Mouse (Mus musculus) embryonic facial prominence, embryonic 10.5 days (tissue): ENCODE data around the gene Dmbx1. TPM values are rescaled to one million over a fixed set of nuclear protein-coding genes. Genes with fewer than 3 reads are reported as not detected.

ENCODE experiments used
- DNase-seq: peaks from one replicate; pipeline ENCODE4 v3.0.0-alpha.2; 2017; ENCODE audit warnings: low spot score
- H3K27ac ChIP-seq: fragments of 300-500 bp; sonication (generic); replicated peaks from 2 replicates; pipeline ENCODE4 v1.5.1; 2016; ENCODE audit warnings: mild to moderate bottlenecking
- H3K27me3 ChIP-seq: fragments of 300-500 bp; sonication (generic); replicated peaks from 2 replicates; pipeline ENCODE4 v1.6.1; 2016; ENCODE audit warnings: low read depth, mild to moderate bottlenecking; ENCODE audit not compliant: poor library complexity, severe bottlenecking
- H3K36me3 ChIP-seq: fragments of 300-500 bp; sonication (generic); replicated peaks from 2 replicates; pipeline ENCODE4 v1.6.1; 2016; ENCODE audit warnings: mild to moderate bottlenecking, moderate library complexity
- H3K4me1 ChIP-seq: fragments of 300-500 bp; sonication (generic); 2 replicates; pipeline ENCODE4 v1.6.1; 2016
- H3K4me3 ChIP-seq: fragments of 300-500 bp; sonication (generic); 2 replicates; pipeline ENCODE4 v1.5.1; 2016; ENCODE audit warnings: mild to moderate bottlenecking, moderate library complexity
- H3K9me3 ChIP-seq: fragments of 300-500 bp; sonication (generic); 2 replicates; pipeline ENCODE4 v1.6.1; 2016; ENCODE audit warnings: mild to moderate bottlenecking
- whole genome bisulfite sequencing: fragments of 180-500 bp; shearing (Covaris S2); methylation state at CpG from one replicate; pipeline ENCODE4 v1.1.7; 2016; 5-methylcytosine and 5-hydroxymethylcytosine counted together
- polyA plus RNA-seq: library from polyadenylated mRNA; unstranded; fragments of >200 nt; fragmentation: Nextera tagmentation; extraction: Ambion mirVana; gene quantifications from 2 replicates; pipeline ENCODE4 v1.2.1, GENCODE M21; 2016

The Dmbx1 gene
- polyA plus RNA-seq = 1.7 and 2.5 TPM in 2 replicates

GRCm38 (mm10) chr4:115939295-115940102, at the start of gene Dmbx1:
Gene Dmbx1, minus strand, starts transcription at chr4:115939926.
- Histone ChIP-seq H3K36me3 (no peaks in the 10 kb centered on the region), H3K9me3 (no peaks in the 10 kb centered on the region), H3K4me1 (peaks cover 58% of the 10 kb centered on the region), H3K4me3 (peak within 1 kb of the TSS; percentile 63), H3K27ac (0 out of 2 replicates have a peak within 1 kb of the TSS, but pooled peaks have one; percentile 5), H3K27me3 (peaks cover 100% of the 10 kb centered on the region)
- under 1% methylated on average over 71 of the region's 71 CpGs for WGBS
- peak; percentile 87 for DNase-seq

GRCm38 (mm10) chr4:115989382-115989781, 49.7 kb upstream of the Dmbx1 start:
- 83% methylated on average over 7 of the region's 7 CpGs for WGBS
- peaks cover 6% of the 10 kb centered on the region; the same call in 1 of the 2 replicates for H3K9me3 ChIP-seq
- no peak for DNase-seq
- H3K27ac ChIP-seq = no peak overlapping the region
- no peak overlapping the region for H3K4me3 ChIP-seq
- peaks cover 3% of the 10 kb centered on the region for H3K4me1 ChIP-seq
- peaks cover 21% of the 10 kb centered on the region for H3K27me3 ChIP-seq
- no peaks in the 10 kb centered on the region for H3K36me3 ChIP-seq

- no peak overlapping the region for H3K4me3 ChIP-seq
- no peaks in the 10 kb centered on the region for H3K36me3 ChIP-seq
- 81% methylated on average over 5 of the region's 5 CpGs for WGBS
Measured at GRCm38 (mm10) chr4:115987858-115988530, 48.3 kb upstream of the Dmbx1 start.

GRCm38 (mm10) chr4:115987436-115987835, 47.7 kb upstream of the Dmbx1 start:
- Histone ChIP-seq H3K36me3 (no peaks in the 10 kb centered on the region), H3K27ac (no peak overlapping the region), H3K4me3 (no peak overlapping the region), H3K27me3 (peaks cover 41% of the 10 kb centered on the region), H3K9me3 (peaks cover 6% of the 10 kb centered on the region; the same call in 1 of the 2 replicates), H3K4me1 (peaks cover 6% of the 10 kb centered on the region)
- no peak for DNase-seq
- WGBS = 78% methylated on average over 1 of the region's 1 CpGs

More at GRCm38 (mm10) chr4:115987858-115988530, 48.3 kb upstream of the Dmbx1 start:
- Histone ChIP-seq H3K9me3 (peaks cover 6% of the 10 kb centered on the region; the same call in 1 of the 2 replicates), H3K27ac (no peak overlapping the region), H3K27me3 (peaks cover 35% of the 10 kb centered on the region), H3K4me1 (peaks cover 6% of the 10 kb centered on the region)
- DNase-seq = no peak

- Histone ChIP-seq H3K4me3 (no peak overlapping the region), H3K27me3 (peaks cover 65% of the 10 kb centered on the region), H3K27ac (no peak overlapping the region), H3K4me1 (peaks cover 16% of the 10 kb centered on the region), H3K36me3 (no peaks in the 10 kb centered on the region), H3K9me3 (no peaks in the 10 kb centered on the region)
- DNase-seq = no peak
- 34% methylated on average over 8 of the region's 8 CpGs for WGBS
Measured at GRCm38 (mm10) chr4:115984967-115985366, 45.2 kb upstream of the Dmbx1 start.

GRCm38 (mm10) chr4:115984111-115984510, 44.4 kb upstream of the Dmbx1 start:
- 2% methylated on average over 13 of the region's 13 CpGs for WGBS

GRCm38 (mm10) chr4:115980676-115981075, 41.0 kb upstream of the Dmbx1 start:
- Histone ChIP-seq H3K27me3 (peaks cover 97% of the 10 kb centered on the region), H3K36me3 (no peaks in the 10 kb centered on the region), H3K27ac (no peak overlapping the region), H3K4me1 (peaks cover 33% of the 10 kb centered on the region), H3K9me3 (no peaks in the 10 kb centered on the region), H3K4me3 (no peak overlapping the region)
- under 1% methylated on average over 8 of the region's 8 CpGs for WGBS
- peak; percentile 81 for DNase-seq

More at GRCm38 (mm10) chr4:115984111-115984510, 44.4 kb upstream of the Dmbx1 start:
- Histone ChIP-seq H3K9me3 (no peaks in the 10 kb centered on the region), H3K27ac (no peak overlapping the region), H3K4me3 (peak overlapping the region; percentile 8), H3K4me1 (peaks cover 25% of the 10 kb centered on the region), H3K27me3 (peaks cover 74% of the 10 kb centered on the region), H3K36me3 (no peaks in the 10 kb centered on the region)
- peak; percentile 90 for DNase-seq

GRCm38 (mm10) chr4:115979437-115979836, 39.7 kb upstream of the Dmbx1 start:
- Histone ChIP-seq H3K36me3 (no peaks in the 10 kb centered on the region), H3K9me3 (no peaks in the 10 kb centered on the region), H3K4me1 (peaks cover 34% of the 10 kb centered on the region), H3K4me3 (peak overlapping the region; percentile 49), H3K27ac (no peak overlapping the region), H3K27me3 (peaks cover 100% of the 10 kb centered on the region)
- under 1% methylated on average over 39 of the region's 39 CpGs for WGBS
- DNase-seq = peak; percentile 62

GRCm38 (mm10) chr4:115978911-115979310, 39.2 kb upstream of the Dmbx1 start:
- Histone ChIP-seq H3K4me3 (peak overlapping the region; percentile 49), H3K9me3 (no peaks in the 10 kb centered on the region), H3K27me3 (peaks cover 100% of the 10 kb centered on the region), H3K27ac (no peak overlapping the region), H3K4me1 (peaks cover 29% of the 10 kb centered on the region), H3K36me3 (no peaks in the 10 kb centered on the region)
- WGBS = 7% methylated on average over 4 of the region's 4 CpGs
- no peak for DNase-seq

- no peaks in the 10 kb centered on the region for H3K36me3 ChIP-seq
- no peak for DNase-seq
- WGBS = 70% methylated on average over 24 of the region's 24 CpGs
- peaks cover 9% of the 10 kb centered on the region; the same call in 1 of the 2 replicates for H3K4me1 ChIP-seq
- no peak overlapping the region for H3K27ac ChIP-seq
- H3K9me3 ChIP-seq = no peaks in the 10 kb centered on the region
- H3K27me3 ChIP-seq = peaks cover 100% of the 10 kb centered on the region
- no peak overlapping the region for H3K4me3 ChIP-seq
Measured at GRCm38 (mm10) chr4:115972543-115972942, 32.8 kb upstream of the Dmbx1 start.

- H3K4me1 ChIP-seq = peaks cover 46% of the 10 kb centered on the region
- WGBS = 6% methylated on average over 5 of the region's 5 CpGs
- H3K36me3 ChIP-seq = no peaks in the 10 kb centered on the region
- peaks cover 100% of the 10 kb centered on the region for H3K27me3 ChIP-seq
- no peak for DNase-seq
- no peaks in the 10 kb centered on the region for H3K9me3 ChIP-seq
- H3K27ac ChIP-seq = no peak overlapping the region
- no peak overlapping the region for H3K4me3 ChIP-seq
Measured at GRCm38 (mm10) chr4:115964446-115964845, 24.7 kb upstream of the Dmbx1 start.

- Histone ChIP-seq H3K4me3 (peak overlapping the region; percentile 63; the same call in 1 of the 2 replicates), H3K36me3 (no peaks in the 10 kb centered on the region), H3K4me1 (peaks cover 46% of the 10 kb centered on the region), H3K27ac (no peak overlapping the region), H3K9me3 (no peaks in the 10 kb centered on the region), H3K27me3 (peaks cover 100% of the 10 kb centered on the region)
- 6% methylated on average over 6 of the region's 6 CpGs for WGBS
- no peak for DNase-seq
Measured at GRCm38 (mm10) chr4:115963751-115964150, 24.0 kb upstream of the Dmbx1 start.
